Mouse (Mus musculus) heart, adult 2 months (tissue): ENCODE measurements at regions not wholly inside any gene's neighbourhood (a gene's known extent, or its start where the extent isn't known, plus 50 kb on each side); places are given as distances from the start of the nearest gene placed in this dataset.

ENCODE experiments used
- CTCF ChIP-seq: fragments of 200-600 bp; IDR thresholded peaks from 2 replicates; pipeline ENCODE4 v1.8.1; 2022; ENCODE audit warnings: antibody characterized with exemption, mild to moderate bottlenecking, moderate library complexity
- EP300 ChIP-seq: fragments of 200-500 bp; IDR thresholded peaks from 2 replicates; pipeline ENCODE4 v1.6.1; 2011; ENCODE audit warnings: low read depth, low read length, control low read depth; ENCODE audit not compliant: insufficient read depth
- POLR2A ChIP-seq: fragments of 200-500 bp; IDR thresholded peaks from 2 replicates; pipeline ENCODE4 v1.6.1; 2011; ENCODE audit warnings: mild to moderate bottlenecking, low read depth, low read length, control low read depth; ENCODE audit not compliant: insufficient read depth

- TF ChIP-seq CTCF = no peak
- TF ChIP-seq POLR2A = no peak
- TF ChIP-seq EP300 = no peak
Observed at GRCm38 (mm10) chr15:13303456-13303855, 130.0 kb upstream of the Cdh6 start.
